Mouse (Mus musculus) ES-Bruce4 (cell line): ENCODE measurements at regions not wholly inside any gene's neighbourhood (a gene's known extent, or its start where the extent isn't known, plus 50 kb on each side); places are given as distances from the start of the nearest gene placed in this dataset.

Source experiments
- H3K27ac ChIP-seq: 2 replicates; pipeline ENCODE4 v1.5.1; 2012; ENCODE audit warnings: low read length, inconsistent platforms; ENCODE audit not compliant: insufficient read depth
- H3K27me3 ChIP-seq: 2 replicates; pipeline ENCODE4 v1.6.1; 2012; ENCODE audit warnings: mild to moderate bottlenecking, low read length, inconsistent platforms; ENCODE audit not compliant: control insufficient read depth, poor library complexity, insufficient read depth, severe bottlenecking
- H3K36me3 ChIP-seq: 2 replicates; pipeline ENCODE4 v1.6.1; 2012; ENCODE audit warnings: inconsistent platforms, mild to moderate bottlenecking, low read length, moderate library complexity; ENCODE audit not compliant: control insufficient read depth, poor library complexity, insufficient read depth, severe bottlenecking
- H3K4me1 ChIP-seq: one replicate; pipeline ENCODE4 v1.8.1; 2011; ENCODE audit warnings: low read length; ENCODE audit not compliant: control insufficient read depth, insufficient read depth
- H3K4me3 ChIP-seq: 2 replicates; pipeline ENCODE4 v1.5.1; 2011; ENCODE audit warnings: low read depth, mild to moderate bottlenecking, low read length
- H3K9ac ChIP-seq: 2 replicates; pipeline ENCODE4 v1.6.1; 2012; ENCODE audit warnings: low read depth, mild to moderate bottlenecking, inconsistent platforms; ENCODE audit not compliant: poor library complexity, severe bottlenecking
- H3K9me3 ChIP-seq: replicated peaks from 2 replicates; pipeline ENCODE4 v1.6.1; 2012; ENCODE audit warnings: mild to moderate bottlenecking, low read length, inconsistent platforms; ENCODE audit not compliant: control insufficient read depth, poor library complexity, insufficient read depth, severe bottlenecking
- CTCF ChIP-seq: IDR thresholded peaks from one replicate; pipeline ENCODE4 v1.8.1; 2011; ENCODE audit warnings: low read depth, low read length
- EP300 ChIP-seq: IDR thresholded peaks from 2 replicates; pipeline ENCODE4 v1.6.1; 2011; ENCODE audit warnings: low read depth, low read length; ENCODE audit not compliant: insufficient read depth
- POLR2A ChIP-seq: IDR thresholded peaks from one replicate; pipeline ENCODE4 v1.8.1; 2011; ENCODE audit warnings: low read length; ENCODE audit not compliant: insufficient read depth

DNA sequence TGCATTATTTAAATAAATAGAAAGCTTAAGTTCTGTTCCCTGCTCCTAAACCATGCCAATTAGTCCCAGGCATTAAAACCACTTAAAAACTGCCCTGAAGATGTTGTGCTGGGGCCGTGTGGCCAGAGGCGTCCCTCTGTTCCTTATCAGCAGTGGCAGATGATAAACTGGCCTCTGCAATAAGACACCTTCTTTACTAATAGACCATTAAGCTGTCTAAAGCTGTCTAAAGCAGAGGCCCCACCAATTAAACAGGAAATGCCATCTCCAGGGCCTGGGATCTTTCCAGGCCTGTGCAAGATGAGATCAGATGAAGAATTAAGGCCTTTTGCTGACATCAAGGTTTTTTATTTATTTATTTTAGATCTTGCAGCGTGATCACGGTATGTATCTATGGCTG lies 118.6 kb downstream of the Edn3 start:
- no peak overlapping the region for H3K27ac ChIP-seq
- H3K9me3 ChIP-seq, result no peaks in the 10 kb centered on the region
- H3K4me1 ChIP-seq, result no peaks in the 10 kb centered on the region

DNA sequence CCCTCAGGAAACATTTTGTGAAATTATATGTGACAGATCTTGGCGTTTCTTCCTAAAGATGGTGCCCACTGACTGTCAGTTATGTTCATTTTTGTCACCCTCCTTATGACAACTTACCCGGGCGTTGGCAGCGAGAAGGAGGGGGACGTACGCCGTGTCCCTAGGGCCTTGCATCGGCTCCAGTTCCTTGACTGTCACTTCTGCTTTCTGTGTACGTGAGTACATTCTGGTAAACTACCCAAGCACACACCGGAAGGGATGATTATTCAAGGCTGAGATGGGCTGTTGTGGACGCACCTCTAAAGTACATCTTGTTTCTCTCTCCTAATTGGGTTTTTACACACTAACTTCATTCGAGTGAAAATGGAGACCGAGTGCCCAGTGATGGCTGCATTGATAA lies 120.2 kb downstream of the Edn3 start:
- TF ChIP-seq EP300 (no peak), POLR2A (no peak), CTCF (no peak)
- H3K27ac ChIP-seq, result no peak overlapping the region
- H3K4me3 ChIP-seq, result no peak overlapping the region
- no peaks in the 10 kb centered on the region for H3K36me3 ChIP-seq
- no peak overlapping the region for H3K9ac ChIP-seq
- H3K9me3 ChIP-seq, result no peaks in the 10 kb centered on the region
- no peaks in the 10 kb centered on the region for H3K27me3 ChIP-seq
- no peaks in the 10 kb centered on the region for H3K4me1 ChIP-seq

More for the DNA sequence above, 118.6 kb downstream of the Edn3 start:
- Histone ChIP-seq H3K36me3 (no peaks in the 10 kb centered on the region), H3K4me3 (no peak overlapping the region), H3K9ac (no peak overlapping the region), H3K27me3 (no peaks in the 10 kb centered on the region)
- TF ChIP-seq POLR2A, result no peak
- TF ChIP-seq CTCF, result no peak
- TF ChIP-seq EP300, result no peak

DNA sequence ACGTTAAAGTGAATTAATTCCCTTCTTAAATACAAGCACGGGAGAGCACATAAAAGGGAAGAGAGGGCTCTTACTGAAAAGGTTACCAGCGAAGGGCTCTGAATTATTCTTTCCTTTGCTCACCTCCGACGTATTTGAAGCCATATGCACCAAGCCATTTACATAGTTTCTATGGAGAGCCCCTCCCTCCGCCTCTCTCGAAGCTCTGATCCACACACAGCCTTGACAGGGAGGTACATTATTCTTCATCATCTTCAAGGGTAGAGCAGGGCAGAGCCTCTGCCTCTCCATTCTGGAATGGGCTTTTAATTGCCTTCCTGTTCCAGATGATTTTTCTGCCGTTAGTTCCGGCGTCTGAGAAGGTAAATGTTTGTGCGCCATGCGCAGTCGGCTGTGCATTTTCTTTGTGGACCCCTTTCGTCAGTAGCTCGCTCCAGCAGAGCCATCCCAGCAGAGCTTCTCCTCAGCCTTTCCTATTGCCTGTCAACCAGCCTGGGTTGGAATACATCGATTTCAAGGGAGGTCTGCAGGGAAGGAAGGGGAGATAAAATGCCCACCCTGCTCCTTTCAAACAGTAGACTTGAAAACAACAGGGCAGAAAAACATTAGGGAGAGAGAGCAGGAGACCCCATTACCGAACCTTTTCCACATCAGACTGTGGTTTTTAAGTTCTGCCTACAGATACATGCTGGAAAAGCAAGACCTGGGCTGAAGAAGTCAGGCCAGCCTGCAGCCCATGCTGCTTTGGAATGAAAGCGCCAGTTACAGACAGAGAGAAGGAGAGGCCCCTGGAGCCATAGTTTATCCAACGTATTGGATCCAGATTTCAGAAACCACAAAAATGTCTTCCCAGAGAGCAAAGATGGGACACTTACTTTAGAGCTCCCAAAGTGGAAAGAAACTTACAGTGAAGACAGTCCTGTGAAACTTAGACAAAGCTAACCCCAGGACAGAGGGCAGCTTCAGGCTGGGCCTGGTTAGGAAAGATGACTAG lies 124.1 kb downstream of the Edn3 start:
- Histone ChIP-seq H3K4me1 (no peaks in the 10 kb centered on the region), H3K27ac (no peak overlapping the region), H3K9ac (no peak overlapping the region), H3K4me3 (no peak overlapping the region), H3K36me3 (no peaks in the 10 kb centered on the region), H3K9me3 (no peaks in the 10 kb centered on the region), H3K27me3 (no peaks in the 10 kb centered on the region)
- TF ChIP-seq CTCF (no peak), POLR2A (no peak), EP300 (no peak)

GRCm38 (mm10) chr2:174892658-174893057 lies 117.4 kb upstream of the Gm14444 start:
- Histone ChIP-seq H3K9ac (no peak overlapping the region), H3K27me3 (no peaks in the 10 kb centered on the region), H3K27ac (no peak overlapping the region), H3K9me3 (no peaks in the 10 kb centered on the region), H3K4me3 (no peak overlapping the region), H3K4me1 (no peaks in the 10 kb centered on the region), H3K36me3 (no peaks in the 10 kb centered on the region)
- TF ChIP-seq CTCF (no peak), POLR2A (no peak), EP300 (no peak)

- no peak overlapping the region for H3K27ac ChIP-seq
- no peak overlapping the region for H3K4me3 ChIP-seq
- no peaks in the 10 kb centered on the region for H3K4me1 ChIP-seq
- H3K36me3 ChIP-seq, result no peaks in the 10 kb centered on the region
- no peaks in the 10 kb centered on the region for H3K9me3 ChIP-seq
- TF ChIP-seq POLR2A (no peak), CTCF (no peak), EP300 (no peak)
- no peak overlapping the region for H3K9ac ChIP-seq
- H3K27me3 ChIP-seq, result no peaks in the 10 kb centered on the region
Measured at GRCm38 (mm10) chr2:174897424-174897823, 112.6 kb upstream of the Gm14444 start.

DNA sequence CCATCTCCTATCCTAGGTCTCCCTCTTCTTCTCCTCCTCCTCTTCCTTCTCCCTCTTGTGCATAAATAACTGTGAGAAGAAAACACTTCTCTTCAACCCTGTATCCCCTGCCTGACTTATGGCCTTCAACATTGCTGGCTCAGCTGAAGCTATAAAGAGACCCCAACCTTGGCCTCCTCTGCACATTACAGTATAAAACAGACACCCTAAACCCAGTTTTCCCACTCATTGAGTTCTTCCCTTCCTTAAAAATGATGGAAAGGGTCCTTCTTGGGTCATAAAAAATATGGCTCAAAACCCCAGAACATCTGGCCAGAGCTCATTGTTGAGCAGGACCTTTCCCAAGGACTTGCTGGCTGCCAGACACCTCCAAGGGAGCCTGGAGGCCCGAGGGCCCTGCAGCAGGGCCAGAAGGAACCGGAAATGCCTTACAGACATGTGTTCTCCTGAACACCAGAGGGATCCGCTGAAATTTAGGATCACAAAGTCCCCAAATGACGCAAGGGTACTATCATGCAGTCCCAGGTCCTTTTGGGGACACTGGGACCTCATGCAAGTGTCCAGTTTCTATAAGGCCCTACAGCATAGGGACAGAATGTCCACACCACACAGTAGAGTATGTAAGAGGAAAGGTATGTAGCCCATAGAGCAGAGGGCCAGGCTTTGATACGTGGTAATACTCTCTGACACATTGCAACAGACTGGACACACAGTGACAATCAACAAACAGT lies 109.9 kb upstream of the Gm14444 start:
- H3K27ac ChIP-seq, result no peak overlapping the region

More for the DNA sequence above, 109.9 kb upstream of the Gm14444 start:
- Histone ChIP-seq H3K27me3 (no peaks in the 10 kb centered on the region), H3K9me3 (no peaks in the 10 kb centered on the region), H3K4me3 (no peak overlapping the region), H3K36me3 (no peaks in the 10 kb centered on the region), H3K4me1 (no peaks in the 10 kb centered on the region), H3K9ac (no peak overlapping the region)
- TF ChIP-seq CTCF, result no peak
- no peak for TF ChIP-seq EP300
- no peak for TF ChIP-seq POLR2A
